Mouse (Mus musculus): ENCODE results near the gene Mlxipl.

The Mlxipl gene

DNA sequence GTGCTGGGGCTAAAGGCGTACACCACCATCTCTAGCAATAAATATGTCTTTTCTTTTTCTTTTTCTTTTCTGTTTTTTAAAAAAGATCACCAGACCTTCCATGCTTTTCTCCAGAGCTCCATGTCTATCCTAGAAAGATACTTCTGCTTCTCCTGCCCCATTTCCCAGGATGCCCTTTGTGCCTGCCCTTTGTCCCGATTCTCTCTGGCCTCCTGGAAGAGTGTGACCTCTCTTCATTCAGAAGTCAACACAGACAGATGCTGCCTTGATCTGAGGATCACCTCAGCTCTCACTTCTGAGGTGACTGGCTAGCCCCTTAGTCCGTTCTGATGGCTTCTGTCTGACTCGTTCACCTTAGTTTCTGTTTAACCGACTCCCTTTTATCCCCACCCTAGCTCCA, 9.2 kb upstream of the Mlxipl start:
- DNase-seq = no peak

GRCm38 (mm10) chr5:135086871-135087270, 2.8 kb upstream of the Mlxipl start:
- no peak for DNase-seq

GRCm38 (mm10) chr5:135100981-135101380, 11.3 kb downstream of the Mlxipl start:
- DNase-seq = no peak

DNA sequence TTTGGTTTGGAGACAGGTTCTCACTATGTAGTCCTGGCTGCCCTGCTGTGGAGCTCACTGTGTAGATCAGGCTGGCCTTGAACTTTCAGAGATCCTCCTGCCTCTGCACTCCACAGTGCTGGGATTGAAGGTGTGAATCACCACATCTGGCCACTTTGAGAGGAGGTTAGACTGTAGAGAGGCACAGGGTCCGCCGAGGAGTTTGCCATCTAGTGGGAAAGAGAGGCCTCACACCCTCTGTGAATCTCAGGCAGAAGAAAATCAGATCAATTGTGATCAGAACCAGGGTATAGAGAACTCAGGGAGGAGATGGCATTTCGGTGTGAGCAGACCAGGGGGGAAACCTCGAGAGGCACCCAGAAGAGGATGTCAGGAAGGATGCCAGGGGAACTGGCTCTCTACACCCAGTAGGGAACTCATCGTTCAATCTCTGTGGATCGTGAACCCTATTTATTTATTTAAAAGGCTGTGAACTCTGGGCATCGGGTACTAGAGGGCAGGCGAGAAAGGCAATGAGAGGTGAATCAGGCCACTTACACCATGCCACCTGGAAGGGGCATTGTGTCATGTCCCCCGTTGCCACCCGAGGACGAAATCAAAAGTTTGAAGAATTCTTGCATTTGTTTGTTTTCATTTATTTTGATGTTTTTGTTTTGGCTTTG, 14.4 kb downstream of the Mlxipl start:
- DNase-seq = no peak

GRCm38 (mm10) chr5:135106758-135107256, 17.1 kb downstream of the Mlxipl start:
- DNase-seq = peak; percentile 84

GRCm38 (mm10) chr5:135107521-135108501, 18.1 kb downstream of the Mlxipl start:
- DNase-seq = peak; percentile 66

DNA sequence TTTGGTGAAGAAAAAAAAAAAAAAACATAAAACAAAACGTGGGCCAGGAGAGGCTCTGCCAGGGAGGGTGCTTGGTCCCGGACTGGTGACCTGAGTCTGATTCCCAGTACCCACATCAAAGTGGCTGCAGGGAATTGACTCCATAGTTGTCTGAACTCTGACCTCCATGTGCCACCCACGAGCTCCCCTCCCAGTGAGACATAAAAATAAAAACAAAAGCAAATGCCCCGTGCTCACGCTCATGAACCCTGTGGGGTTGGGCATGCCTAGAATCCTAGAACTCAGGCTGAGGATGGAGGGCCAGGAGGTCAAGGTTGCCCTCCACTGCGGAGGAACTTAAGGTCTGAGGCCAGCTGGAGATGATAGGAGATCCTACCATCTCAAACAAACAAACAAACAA, 19.3 kb downstream of the Mlxipl start:
- no peak for DNase-seq

GRCm38 (mm10) chr5:135109426-135109825, 19.7 kb downstream of the Mlxipl start:
- no peak for DNase-seq

DNA sequence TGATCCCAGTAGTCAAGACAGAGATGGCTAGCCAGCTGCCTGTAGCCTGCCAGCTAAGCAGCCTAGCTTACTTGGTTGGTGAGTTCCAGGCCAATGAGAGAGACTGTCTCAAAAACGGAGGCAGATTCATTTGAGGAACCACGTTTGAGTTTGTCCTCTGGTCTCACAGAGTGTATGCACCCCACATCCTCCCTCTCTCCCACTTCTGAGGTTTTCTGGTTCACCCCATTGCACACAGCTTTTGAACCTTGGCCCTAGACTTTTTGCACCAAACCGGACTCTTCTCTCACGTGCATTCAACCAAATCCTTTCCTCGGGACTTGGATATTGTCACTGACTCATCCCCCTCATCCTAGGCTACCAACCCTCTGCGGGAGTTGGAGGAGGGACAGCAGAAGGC, 20.3 kb downstream of the Mlxipl start:
- no peak for DNase-seq

DNA sequence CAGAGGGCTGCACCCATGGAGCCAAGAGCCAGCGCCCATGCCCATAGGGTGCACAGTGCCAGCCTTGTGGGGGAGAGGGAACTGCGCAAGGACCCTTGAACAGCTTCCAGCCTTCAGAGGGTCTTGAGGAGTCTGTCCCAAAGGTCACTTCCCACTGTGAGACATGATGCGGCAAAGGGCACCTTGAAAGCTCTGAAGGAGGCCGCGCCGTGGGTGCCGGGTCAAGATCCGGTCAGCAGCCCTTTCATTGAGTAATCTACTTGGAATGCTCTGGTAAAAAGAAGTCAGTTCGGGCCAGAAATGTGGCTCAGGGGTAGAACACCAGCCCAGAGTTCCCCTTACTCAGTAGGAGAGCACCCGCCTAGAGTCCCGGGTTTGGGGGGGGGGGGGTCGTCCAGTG, 24.1 kb downstream of the Mlxipl start:
- no peak for DNase-seq

DNA sequence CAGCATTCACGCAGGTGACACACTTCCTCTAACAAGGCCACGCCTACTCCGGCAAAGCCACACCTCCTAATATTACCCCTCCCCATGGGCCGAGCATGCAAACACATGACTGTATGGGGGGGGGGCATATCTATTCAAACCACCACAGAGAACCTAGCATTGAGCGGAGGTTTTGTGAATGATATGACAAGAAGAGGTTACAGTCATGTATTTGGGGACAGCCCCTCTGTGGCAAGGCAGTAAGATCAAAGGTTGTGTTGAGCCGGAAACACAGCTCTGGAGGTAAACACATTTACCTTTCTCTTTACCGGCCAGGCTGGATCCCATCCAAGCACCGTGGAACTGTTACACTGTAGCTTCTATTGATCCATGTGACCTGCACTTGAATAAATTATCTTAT, 25.6 kb downstream of the Mlxipl start:
- peak; percentile 33 for DNase-seq

GRCm38 (mm10) chr5:135118589-135119081, 28.9 kb downstream of the Mlxipl start:
- peak; percentile 52 for DNase-seq

DNA sequence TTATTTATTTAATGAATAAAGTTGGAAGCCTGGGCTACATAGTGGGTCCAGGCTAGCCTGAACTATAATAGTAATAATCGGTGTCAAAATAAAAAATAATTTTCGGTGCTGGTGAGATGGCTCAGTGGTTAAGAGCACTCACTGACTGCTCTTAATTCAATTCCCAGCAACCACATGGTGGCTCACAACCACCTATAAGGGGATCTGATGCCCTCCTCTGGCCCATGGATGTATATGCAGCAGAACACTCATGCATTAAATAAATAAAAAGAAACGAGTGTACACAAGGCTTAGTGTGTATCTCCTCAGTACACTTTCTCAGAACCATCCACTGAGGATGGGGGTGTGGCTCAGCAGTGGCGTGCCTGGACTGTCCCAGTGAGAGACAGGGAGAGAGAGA, 31.1 kb downstream of the Mlxipl start:
- no peak for DNase-seq

- DNase-seq = no peak
These were observed 36.4 kb downstream of the Mlxipl start for GRCm38 (mm10) chr5:135126121-135126520.

DNA sequence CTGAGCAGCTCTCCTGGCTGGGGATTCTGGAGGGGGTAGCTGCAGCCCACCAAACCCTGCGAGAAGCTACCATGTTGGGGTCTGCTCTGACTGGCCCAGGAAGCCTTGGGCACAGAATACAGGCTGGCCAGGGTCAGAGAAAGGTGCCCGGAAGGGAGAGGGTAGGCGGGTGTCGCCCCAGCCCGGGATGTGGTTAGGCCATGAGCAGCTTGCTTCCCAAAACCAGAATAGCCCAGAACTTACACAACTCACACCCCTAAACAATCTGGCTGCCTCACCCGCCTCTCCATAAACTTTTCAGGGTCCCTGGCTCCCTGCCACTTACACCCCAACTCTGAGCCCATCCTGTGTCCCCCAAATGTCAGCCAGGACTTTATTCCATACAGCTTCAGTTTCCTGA, 38.0 kb downstream of the Mlxipl start:
- no peak for DNase-seq

DNA sequence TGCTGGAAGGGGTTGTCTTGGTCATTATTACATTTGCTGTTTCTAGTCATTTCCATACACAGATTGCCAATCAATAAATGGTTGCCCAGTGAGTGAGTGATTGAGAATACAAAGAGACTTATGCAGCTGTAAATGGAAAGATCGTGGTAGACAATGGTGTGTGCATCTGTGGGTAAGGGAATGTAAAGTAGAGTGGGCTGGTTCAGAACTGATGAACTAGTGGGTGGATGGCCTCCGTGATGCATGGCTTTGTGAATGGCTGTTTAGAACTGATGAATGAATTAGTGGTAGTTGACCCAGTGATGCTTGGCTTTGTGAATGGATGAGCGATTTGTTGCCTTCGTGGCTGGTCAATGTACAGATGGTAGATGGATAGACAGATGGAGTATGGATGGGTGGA, 40.1 kb downstream of the Mlxipl start:
- no peak for DNase-seq

- peak; percentile 78 for DNase-seq
These were observed 44.2 kb downstream of the Mlxipl start for GRCm38 (mm10) chr5:135133736-135134405.

- DNase-seq = peak; percentile 59
These were observed 44.8 kb downstream of the Mlxipl start for GRCm38 (mm10) chr5:135134534-135134933.

- no peak for DNase-seq
These were observed 50.2 kb downstream of the Mlxipl start for GRCm38 (mm10) chr5:135139881-135140280.

GRCm38 (mm10) chr5:135144469-135144868, 54.8 kb downstream of the Mlxipl start:
- no peak for DNase-seq

- DNase-seq = no peak
These were observed 55.8 kb downstream of the Mlxipl start for GRCm38 (mm10) chr5:135145532-135145931.

- no peak for DNase-seq
These were observed 56.3 kb downstream of the Mlxipl start for GRCm38 (mm10) chr5:135145955-135146354.

DNA sequence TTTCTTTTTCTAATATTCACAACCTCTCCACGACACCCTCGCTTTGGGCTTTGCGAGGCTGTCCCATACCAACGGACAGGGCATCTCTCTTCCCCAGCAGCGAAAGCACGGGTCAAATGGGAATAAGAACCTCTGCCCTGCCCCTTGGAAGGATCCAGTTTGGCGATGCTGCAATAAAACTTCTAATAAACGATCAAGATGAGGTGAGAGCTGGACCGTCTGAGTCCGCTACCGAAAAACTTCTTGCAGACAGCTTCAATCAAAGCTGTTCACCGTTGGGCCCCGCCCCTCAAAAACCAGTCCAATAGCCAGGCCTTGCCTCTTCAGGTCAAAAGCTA, 59.0 kb downstream of the Mlxipl start:
- no peak for DNase-seq

Measured in liver (tissue).